Mouse (Mus musculus) neural tube, embryonic 13.5 days (tissue): ENCODE measurements at regions not wholly inside any gene's neighbourhood (a gene's known extent, or its start where the extent isn't known, plus 50 kb on each side); places are given as distances from the start of the nearest gene placed in this dataset.

Experiments used
- ATAC-seq: fragments of 200-750 bp; cut with Nextera tagmentation; 2 replicates; pipeline ENCODE4 v1.8.0; 2017; ENCODE audit warnings: low read depth, mild to moderate bottlenecking, moderate TSS enrichment, moderate library complexity
- H3K27ac ChIP-seq: fragments of 300-500 bp; sonication (generic); replicated peaks from 2 replicates; pipeline ENCODE4 v1.5.1; 2015; ENCODE audit warnings: moderate library complexity, mild to moderate bottlenecking, inconsistent platforms
- H3K27me3 ChIP-seq: fragments of 300-500 bp; sonication (generic); 2 replicates; pipeline ENCODE4 v1.6.1; 2015; ENCODE audit warnings: mild to moderate bottlenecking, inconsistent platforms
- H3K36me3 ChIP-seq: fragments of 300-500 bp; sonication (generic); 2 replicates; pipeline ENCODE4 v1.6.1; 2015; ENCODE audit warnings: mild to moderate bottlenecking, inconsistent platforms
- H3K4me1 ChIP-seq: fragments of 300-500 bp; sonication (generic); replicated peaks from 2 replicates; pipeline ENCODE4 v1.6.1; 2015; ENCODE audit warnings: inconsistent platforms
- H3K4me2 ChIP-seq: fragments of 300-500 bp; sonication (generic); 2 replicates; pipeline ENCODE4 v1.6.1; 2015; ENCODE audit warnings: inconsistent platforms, mild to moderate bottlenecking, moderate library complexity
- H3K4me3 ChIP-seq: fragments of 300-500 bp; sonication (generic); 2 replicates; pipeline ENCODE4 v1.5.1; 2015; ENCODE audit warnings: mild to moderate bottlenecking, inconsistent platforms
- H3K9ac ChIP-seq: fragments of 300-500 bp; sonication (generic); 2 replicates; pipeline ENCODE4 v1.6.1; 2015; ENCODE audit warnings: moderate library complexity, mild to moderate bottlenecking, inconsistent platforms
- H3K9me3 ChIP-seq: fragments of 300-500 bp; sonication (generic); 2 replicates; pipeline ENCODE4 v1.6.1; 2016; ENCODE audit warnings: inconsistent platforms
- WGBS: fragments of 180-500 bp; shearing (Covaris S2); methylation state at CpG from one replicate; pipeline ENCODE4 v1.1.7; 2015; 5-methylcytosine and 5-hydroxymethylcytosine counted together

DNA sequence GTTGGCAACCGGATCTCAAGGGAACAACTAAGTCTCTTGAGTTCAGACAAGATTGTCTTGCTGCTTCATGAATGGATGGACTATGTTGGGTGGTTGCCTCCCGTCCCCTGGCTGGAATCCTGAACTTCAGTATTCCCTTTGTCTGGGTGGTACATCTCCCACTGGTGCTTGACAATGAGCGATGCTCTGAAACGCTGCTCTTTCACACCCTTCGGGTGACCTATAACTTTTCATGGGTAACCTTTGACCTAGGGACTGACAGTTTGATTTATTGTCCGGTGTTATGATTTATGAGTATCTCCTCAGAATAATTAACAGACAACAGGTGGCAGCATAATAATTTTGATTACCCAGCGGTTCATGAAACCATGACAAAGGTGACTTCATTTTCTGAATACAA lies 478.3 kb downstream of the Nr2f2 start:
- Histone ChIP-seq H3K9ac (no peak overlapping the region), H3K9me3 (no peaks in the 10 kb centered on the region), H3K27me3 (no peaks in the 10 kb centered on the region), H3K4me3 (no peak overlapping the region), H3K36me3 (no peaks in the 10 kb centered on the region), H3K4me2 (no peak overlapping the region), H3K4me1 (no peaks in the 10 kb centered on the region), H3K27ac (no peak overlapping the region)
- ATAC-seq = no peak
- WGBS = 51% methylated on average over 7 of the region's 7 CpGs

DNA sequence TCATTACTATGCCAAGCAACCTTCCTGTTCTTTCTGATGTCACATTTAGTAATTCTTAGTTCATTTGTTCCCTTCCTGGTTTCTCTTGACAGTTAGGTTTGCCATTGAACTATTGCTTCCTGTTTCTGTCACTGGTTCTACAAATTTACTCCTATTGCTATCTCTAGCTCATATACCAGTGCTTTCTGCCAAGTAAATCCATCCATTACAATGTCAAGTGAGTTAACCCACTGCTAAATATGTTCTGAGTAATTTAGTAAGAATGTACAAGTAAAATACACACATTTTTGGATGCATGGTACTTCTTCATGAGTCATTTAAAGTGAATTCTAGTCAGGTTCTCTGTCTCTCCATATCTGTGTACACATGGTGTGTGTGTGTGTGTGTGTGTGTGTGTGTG lies 489.5 kb downstream of the Nr2f2 start:
- no peak overlapping the region for H3K4me3 ChIP-seq
- H3K4me1 ChIP-seq = no peaks in the 10 kb centered on the region
- peaks cover 6% of the 10 kb centered on the region; the same call in 1 of the 2 replicates for H3K9me3 ChIP-seq
- no peaks in the 10 kb centered on the region for H3K36me3 ChIP-seq
- H3K4me2 ChIP-seq = no peak overlapping the region
- ATAC-seq = no peak
- H3K27ac ChIP-seq = no peak overlapping the region
- no peaks in the 10 kb centered on the region for H3K27me3 ChIP-seq
- no peak overlapping the region for H3K9ac ChIP-seq

DNA sequence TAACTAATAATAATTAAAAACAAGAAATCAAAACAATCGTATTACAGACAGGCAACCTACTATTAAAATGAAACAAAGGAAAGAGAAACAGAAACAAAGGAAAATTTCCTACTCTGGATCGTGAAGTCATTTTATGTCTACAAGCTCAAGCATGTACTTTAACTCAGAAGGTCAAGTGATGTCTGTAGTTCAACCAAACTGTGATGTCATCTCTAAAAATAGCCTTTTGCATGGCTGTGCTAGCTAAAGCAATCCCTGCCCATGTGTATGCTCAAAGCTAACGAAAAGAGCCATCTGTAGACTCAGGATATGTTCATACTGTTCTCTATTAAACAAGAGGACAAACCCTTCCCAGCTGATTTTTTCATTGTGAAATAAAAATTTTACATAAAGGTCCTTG lies 500.7 kb downstream of the Nr2f2 start:
- 84% methylated on average over 3 of the region's 3 CpGs for WGBS
- no peaks in the 10 kb centered on the region for H3K9me3 ChIP-seq
- ATAC-seq = no peak
- no peak overlapping the region for H3K4me3 ChIP-seq
- H3K4me2 ChIP-seq = no peak overlapping the region
- H3K4me1 ChIP-seq = no peaks in the 10 kb centered on the region
- no peaks in the 10 kb centered on the region for H3K27me3 ChIP-seq
- H3K9ac ChIP-seq = no peak overlapping the region
- H3K36me3 ChIP-seq = no peaks in the 10 kb centered on the region
- no peak overlapping the region for H3K27ac ChIP-seq

DNA sequence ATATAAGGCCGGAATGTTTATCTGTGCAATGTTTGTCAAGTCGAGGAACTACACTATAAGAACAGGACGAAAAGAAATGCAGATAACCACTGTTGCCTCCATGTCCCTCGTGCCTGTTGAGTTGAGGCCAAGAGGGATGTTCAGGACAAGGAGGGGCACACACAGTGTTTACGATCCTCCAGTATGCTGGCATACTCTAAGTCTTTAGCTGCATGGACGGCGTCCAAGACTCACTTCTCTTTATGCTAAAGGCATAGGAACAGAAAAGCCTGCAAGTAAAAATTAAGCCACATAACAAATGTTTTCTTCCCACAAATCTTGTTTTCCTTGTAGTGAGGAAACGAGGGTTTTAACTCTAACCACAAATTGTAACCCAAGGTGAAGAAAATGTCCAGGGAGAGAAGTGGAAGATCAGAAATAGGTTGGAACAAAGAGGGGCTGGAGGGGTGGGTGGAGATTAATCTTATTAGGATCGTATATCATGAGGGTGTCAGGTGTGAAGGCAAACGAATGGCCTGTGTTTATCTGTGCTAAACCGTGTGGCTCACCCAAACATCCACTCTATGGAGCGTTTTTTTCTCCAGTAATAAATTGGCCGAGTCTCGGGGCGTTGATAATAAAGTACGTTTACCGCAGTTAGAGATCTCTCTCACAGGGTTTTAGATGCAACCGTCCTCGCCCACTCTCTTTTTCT lies 521.8 kb downstream of the Nr2f2 start:
- Histone ChIP-seq H3K4me1 (0 out of 2 replicates have a peak, but pooled peaks cover 6% of the 10 kb centered on the region), H3K4me3 (no peak overlapping the region), H3K9ac (no peak overlapping the region), H3K27me3 (peaks cover 13% of the 10 kb centered on the region), H3K9me3 (no peaks in the 10 kb centered on the region), H3K27ac (no peak overlapping the region), H3K36me3 (no peaks in the 10 kb centered on the region), H3K4me2 (no peak overlapping the region)
- ATAC-seq = no peak; the same call in 1 of the 2 replicates
- WGBS = 51% methylated on average over 19 of the region's 19 CpGs

DNA sequence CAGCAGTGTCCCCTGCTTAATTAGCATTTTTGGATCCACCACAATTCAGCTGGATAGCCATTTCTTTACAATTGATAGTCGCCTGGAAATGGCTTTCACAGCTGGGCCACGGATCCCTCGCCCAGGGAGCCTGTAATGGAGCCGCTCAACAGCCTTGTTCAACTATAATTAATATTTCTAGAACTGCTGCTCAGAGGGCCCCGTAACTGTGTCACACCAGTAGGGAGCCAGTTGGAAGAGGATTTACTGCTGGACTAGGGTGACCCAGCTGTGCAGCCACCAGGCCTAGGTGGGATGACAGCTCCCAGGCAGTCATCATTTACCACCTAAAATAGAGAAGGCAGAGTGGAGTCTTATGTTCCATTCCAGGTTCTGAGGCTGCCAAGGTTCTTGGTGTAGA lies 529.2 kb downstream of the Nr2f2 start:
- H3K9me3 ChIP-seq = no peaks in the 10 kb centered on the region
- H3K4me2 ChIP-seq = no peak overlapping the region
- WGBS = 21% methylated on average over 5 of the region's 5 CpGs
- H3K4me1 ChIP-seq = peaks cover 9% of the 10 kb centered on the region; the same call in 1 of the 2 replicates
- no peak overlapping the region for H3K4me3 ChIP-seq
- H3K36me3 ChIP-seq = no peaks in the 10 kb centered on the region
- no peak overlapping the region for H3K9ac ChIP-seq
- peak; percentile 92 for ATAC-seq
- H3K27ac ChIP-seq = no peak overlapping the region
- H3K27me3 ChIP-seq = peaks cover 19% of the 10 kb centered on the region; the same call in 1 of the 2 replicates

DNA sequence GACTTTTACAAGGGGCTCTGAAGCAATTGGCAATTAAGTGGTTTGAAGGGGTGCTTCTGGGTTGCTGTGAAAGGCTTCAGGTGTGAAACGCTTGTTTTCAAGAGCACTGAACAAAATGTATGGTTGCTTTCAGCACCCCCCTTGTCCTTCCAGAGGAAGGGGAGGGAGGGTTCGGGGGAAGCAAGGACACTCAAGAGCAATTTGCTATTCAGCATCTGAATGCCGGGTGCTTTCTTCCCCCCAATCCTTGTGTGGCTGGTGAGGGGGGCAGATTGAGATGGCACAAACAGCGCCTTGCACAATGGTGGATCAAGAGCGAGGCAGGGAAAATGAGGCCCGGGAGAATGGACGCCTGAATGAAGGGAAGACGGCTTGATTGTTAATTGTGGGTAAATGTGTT lies 539.3 kb downstream of the Nr2f2 start:
- no peaks in the 10 kb centered on the region for H3K9me3 ChIP-seq
- H3K27ac ChIP-seq = no peak overlapping the region
- H3K27me3 ChIP-seq = peaks cover 30% of the 10 kb centered on the region
- H3K4me3 ChIP-seq = no peak overlapping the region
- no peak overlapping the region for H3K9ac ChIP-seq
- H3K4me1 ChIP-seq = peaks cover 8% of the 10 kb centered on the region; the same call in 1 of the 2 replicates
- WGBS = 10% methylated on average over 8 of the region's 8 CpGs
- no peaks in the 10 kb centered on the region for H3K36me3 ChIP-seq
- ATAC-seq = no peak
- no peak overlapping the region for H3K4me2 ChIP-seq

DNA sequence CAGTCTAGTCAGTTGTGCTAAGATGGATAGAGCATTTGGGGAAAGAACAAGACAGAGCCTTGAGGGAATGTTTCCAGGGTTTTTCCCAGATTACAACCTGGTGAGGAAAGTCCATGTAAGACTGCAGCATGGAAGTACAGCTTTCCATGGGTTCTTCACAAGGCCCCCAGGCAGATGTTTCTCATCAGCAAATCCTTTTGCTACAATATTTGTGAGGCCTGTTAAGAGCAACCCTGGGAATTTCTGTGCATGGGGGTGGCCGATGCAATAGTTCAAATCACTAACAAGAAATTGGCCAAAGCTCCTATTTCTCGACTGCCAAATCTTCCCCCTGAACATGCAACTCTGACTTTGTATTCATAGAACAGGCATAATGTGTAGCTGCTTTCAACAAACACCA lies 546.0 kb downstream of the Nr2f2 start:
- no peak for ATAC-seq
- H3K27ac ChIP-seq = no peak overlapping the region
- H3K9ac ChIP-seq = no peak overlapping the region
- H3K36me3 ChIP-seq = no peaks in the 10 kb centered on the region
- peaks cover 2% of the 10 kb centered on the region for H3K27me3 ChIP-seq
- H3K4me3 ChIP-seq = no peak overlapping the region
- no peaks in the 10 kb centered on the region for H3K9me3 ChIP-seq
- H3K4me2 ChIP-seq = no peak overlapping the region
- 81% methylated on average over 2 of the region's 2 CpGs for WGBS
- no peaks in the 10 kb centered on the region for H3K4me1 ChIP-seq

DNA sequence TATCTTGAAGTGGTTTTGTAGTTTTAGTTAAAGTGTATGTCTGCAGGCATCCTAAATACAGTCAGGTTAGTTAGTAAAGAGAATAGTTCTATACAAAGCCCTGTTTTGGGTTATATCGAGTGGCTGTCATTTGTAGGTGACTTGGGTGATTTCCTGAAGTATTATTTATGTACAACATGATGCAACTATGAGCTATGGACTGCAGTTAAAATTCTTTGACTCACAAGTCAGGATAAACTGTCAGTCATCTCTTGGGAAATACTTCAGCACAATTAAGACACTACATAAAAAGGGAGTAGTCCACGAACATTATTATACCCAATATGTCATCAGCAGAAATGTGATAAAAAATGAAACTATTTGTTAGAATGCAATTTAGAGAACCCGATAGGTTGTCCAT lies 554.2 kb downstream of the Nr2f2 start:
- Histone ChIP-seq H3K9me3 (no peaks in the 10 kb centered on the region), H3K4me1 (0 out of 2 replicates have a peak, but pooled peaks cover under 1% of the 10 kb centered on the region), H3K4me3 (no peak overlapping the region), H3K4me2 (no peak overlapping the region), H3K27ac (no peak overlapping the region), H3K9ac (no peak overlapping the region), H3K36me3 (no peaks in the 10 kb centered on the region), H3K27me3 (0 out of 2 replicates have a peak, but pooled peaks cover 3% of the 10 kb centered on the region)
- ATAC-seq = no peak
- 72% methylated on average over 3 of the region's 3 CpGs for WGBS

DNA sequence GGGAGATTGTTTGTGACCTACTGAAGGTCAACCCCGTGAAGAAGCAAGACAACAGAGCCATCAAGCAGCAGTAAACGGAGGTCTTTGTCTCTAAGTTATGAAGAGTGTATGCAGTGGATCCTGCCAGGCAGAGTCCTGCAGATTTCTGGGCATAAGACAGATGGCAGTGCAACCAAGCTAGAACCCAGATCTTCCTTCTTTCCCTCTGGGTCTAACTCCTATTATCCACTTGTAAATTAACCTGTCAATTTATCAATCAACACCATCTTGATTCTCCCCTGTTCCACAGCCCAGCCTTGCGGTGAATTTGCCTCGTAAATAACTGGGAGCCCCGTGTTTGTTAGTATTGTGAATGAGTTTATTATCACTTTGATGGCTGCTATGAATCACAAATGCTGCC lies 555.7 kb downstream of the Nr2f2 start:
- Histone ChIP-seq H3K4me3 (no peak overlapping the region), H3K27ac (no peak overlapping the region), H3K4me2 (peak overlapping the region; percentile 31), H3K27me3 (0 out of 2 replicates have a peak, but pooled peaks cover 3% of the 10 kb centered on the region), H3K9me3 (no peaks in the 10 kb centered on the region), H3K9ac (no peak overlapping the region), H3K4me1 (0 out of 2 replicates have a peak, but pooled peaks cover 4% of the 10 kb centered on the region), H3K36me3 (no peaks in the 10 kb centered on the region)
- WGBS = 6% methylated on average over 5 of the region's 5 CpGs
- no peak for ATAC-seq

DNA sequence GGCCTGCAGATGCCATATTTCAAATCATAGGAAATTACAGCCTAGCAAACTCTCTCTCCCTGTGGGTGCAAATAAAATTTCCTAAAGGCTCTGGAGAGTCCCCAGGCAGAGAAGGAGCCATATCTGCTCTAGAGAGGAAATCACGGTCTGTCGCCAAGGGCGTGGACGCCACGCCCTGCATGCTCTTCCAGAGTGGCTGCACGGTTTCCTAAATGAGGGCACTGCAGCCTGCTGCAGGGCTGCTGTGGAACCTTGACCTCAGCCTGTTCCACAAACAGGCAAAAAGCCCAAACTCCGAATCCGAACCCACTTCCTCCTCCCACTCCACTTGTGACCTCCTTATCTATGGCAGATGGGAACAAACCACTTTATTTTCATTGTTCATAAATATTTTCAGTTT lies 559.3 kb downstream of the Nr2f2 start:
- Histone ChIP-seq H3K9me3 (no peaks in the 10 kb centered on the region), H3K36me3 (no peaks in the 10 kb centered on the region), H3K4me1 (0 out of 2 replicates have a peak, but pooled peaks cover 4% of the 10 kb centered on the region), H3K27ac (no peak overlapping the region), H3K27me3 (no peaks in the 10 kb centered on the region), H3K4me2 (no peak overlapping the region), H3K4me3 (no peak overlapping the region), H3K9ac (no peak overlapping the region)
- WGBS = 50% methylated on average over 8 of the region's 8 CpGs
- ATAC-seq = no peak

DNA sequence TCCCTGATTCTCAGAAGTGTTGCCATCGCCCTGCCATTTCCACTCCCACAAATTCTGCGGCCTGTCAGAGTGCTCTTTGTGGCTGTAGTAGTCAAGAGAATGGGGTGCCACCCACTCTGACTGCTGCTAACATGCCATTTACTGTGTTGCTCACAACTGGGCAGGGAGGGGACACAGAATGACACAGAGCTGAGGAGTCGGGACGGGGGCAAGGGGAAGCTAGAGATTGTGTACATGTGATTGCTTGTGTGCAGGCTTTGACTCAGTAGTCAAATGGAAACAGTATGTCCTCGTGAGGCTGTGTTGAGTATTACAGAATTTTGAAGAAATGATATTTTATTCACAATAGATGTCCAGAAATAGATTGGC lies 595.6 kb downstream of the Nr2f2 start:
- Histone ChIP-seq H3K4me2 (no peak overlapping the region), H3K4me1 (0 out of 2 replicates have a peak, but pooled peaks cover 8% of the 10 kb centered on the region), H3K4me3 (no peak overlapping the region), H3K27ac (no peak overlapping the region), H3K36me3 (no peaks in the 10 kb centered on the region), H3K27me3 (no peaks in the 10 kb centered on the region), H3K9me3 (no peaks in the 10 kb centered on the region), H3K9ac (no peak overlapping the region)
- no peak for ATAC-seq
- WGBS = 71% methylated on average over 5 of the region's 5 CpGs

DNA sequence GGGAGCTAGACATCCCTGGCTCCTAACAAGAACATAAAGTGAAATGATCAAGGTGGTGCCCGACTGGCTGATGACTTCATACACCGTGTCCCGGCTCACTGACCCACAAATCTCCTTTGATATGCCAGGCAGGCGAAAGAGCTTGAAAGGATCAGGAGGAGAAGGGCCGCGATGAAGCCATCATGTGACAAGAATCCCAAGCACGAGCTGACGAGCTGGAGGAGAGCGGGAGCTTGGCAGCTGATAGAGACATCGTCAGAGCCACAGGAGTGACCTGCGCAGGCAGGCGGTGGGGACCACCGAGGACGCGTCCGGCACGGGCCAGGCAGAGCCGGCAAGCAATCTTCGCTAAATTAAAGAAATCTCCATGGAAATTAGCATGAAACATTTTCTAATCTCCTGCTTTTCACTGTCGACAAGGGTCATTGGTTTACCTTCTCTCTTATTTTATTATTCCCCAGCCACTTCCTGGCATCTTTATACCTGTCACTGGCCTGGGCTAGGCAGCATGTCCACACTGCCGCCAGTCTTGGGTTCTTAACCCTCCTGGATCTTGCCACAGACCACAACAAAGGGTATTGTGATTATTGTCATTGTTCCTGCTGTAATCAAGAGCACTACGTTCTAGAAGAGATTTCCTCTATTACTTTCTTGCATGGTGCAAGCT lies 596.1 kb downstream of the Nr2f2 start:
- Histone ChIP-seq H3K27ac (no peak overlapping the region), H3K4me1 (0 out of 2 replicates have a peak, but pooled peaks cover 8% of the 10 kb centered on the region), H3K9ac (no peak overlapping the region), H3K4me3 (no peak overlapping the region), H3K4me2 (peak overlapping the region; percentile 11; the same call in 1 of the 2 replicates), H3K36me3 (no peaks in the 10 kb centered on the region), H3K9me3 (no peaks in the 10 kb centered on the region), H3K27me3 (no peaks in the 10 kb centered on the region)
- ATAC-seq = no peak
- WGBS = 60% methylated on average over 22 of the region's 22 CpGs
